Mouse (Mus musculus) cerebellum, adult 2 months (tissue): ENCODE measurements around the gene Slc25a13.

Experiments used
- CTCF ChIP-seq: fragments of 200-500 bp; IDR thresholded peaks from 2 replicates; pipeline ENCODE4 v1.5.1; 2011; ENCODE audit warnings: low read depth, mild to moderate bottlenecking, control low read depth, low read length, moderate library complexity, borderline replicate concordance; ENCODE audit not compliant: insufficient read depth
- POLR2A ChIP-seq: fragments of 200-500 bp; IDR thresholded peaks from 2 replicates; pipeline ENCODE4 v1.6.1; 2011; ENCODE audit warnings: low read length, control low read depth, borderline replicate concordance; ENCODE audit not compliant: insufficient read depth

- TF ChIP-seq CTCF (no peak), POLR2A (no peak)
Measured at GRCm38 (mm10) chr6:6162993-6163623, 53.9 kb downstream of the Slc25a13 start.
